Mouse (Mus musculus) heart, adult 2 months (tissue): ENCODE results near the gene Mlec.

Experiments used
- CTCF ChIP-seq: fragments of 200-600 bp; IDR thresholded peaks from 2 replicates; pipeline ENCODE4 v1.8.1; 2022; ENCODE audit warnings: antibody characterized with exemption, mild to moderate bottlenecking, moderate library complexity
- EP300 ChIP-seq: fragments of 200-500 bp; IDR thresholded peaks from 2 replicates; pipeline ENCODE4 v1.6.1; 2011; ENCODE audit warnings: low read depth, low read length, control low read depth; ENCODE audit not compliant: insufficient read depth

- no peak for TF ChIP-seq CTCF
- TF ChIP-seq EP300 = no peak
Observed at GRCm38 (mm10) chr5:115147388-115147787, 10.6 kb downstream of the Mlec start.
